Mouse (Mus musculus): ENCODE data around the gene Pde4b.

Pde4b gene

GRCm38 (mm10) chr4:102623789-102624611, 536.7 kb downstream of the Pde4b start:
- no peak for DNase-seq

GRCm38 (mm10) chr4:102624937-102625336, 537.6 kb downstream of the Pde4b start:
- DNase-seq: no peak

GRCm38 (mm10) chr4:102627799-102628198, 540.5 kb downstream of the Pde4b start:
- no peak for DNase-seq

- no peak for DNase-seq
Measured at GRCm38 (mm10) chr4:102629621-102630020, 542.3 kb downstream of the Pde4b start.

GRCm38 (mm10) chr4:102630261-102630660, 542.9 kb downstream of the Pde4b start:
- DNase-seq: no peak

GRCm38 (mm10) chr4:102631624-102632023, 544.3 kb downstream of the Pde4b start:
- DNase-seq: no peak

GRCm38 (mm10) chr4:102633241-102633640, 545.9 kb downstream of the Pde4b start:
- DNase-seq: no peak

GRCm38 (mm10) chr4:102635258-102635657, 547.9 kb downstream of the Pde4b start:
- no peak for DNase-seq

GRCm38 (mm10) chr4:102635944-102636343, 548.6 kb downstream of the Pde4b start:
- DNase-seq: no peak

- no peak for DNase-seq
Measured at GRCm38 (mm10) chr4:102637348-102637910, 550.1 kb downstream of the Pde4b start.

GRCm38 (mm10) chr4:102640942-102641341, 553.6 kb downstream of the Pde4b start:
- DNase-seq: no peak

GRCm38 (mm10) chr4:102644062-102644461, 556.7 kb downstream of the Pde4b start:
- DNase-seq: no peak

GRCm38 (mm10) chr4:102647056-102647455, 559.7 kb downstream of the Pde4b start:
- no peak for DNase-seq

- no peak for DNase-seq
Measured at GRCm38 (mm10) chr4:102655331-102655730, 568.0 kb downstream of the Pde4b start.

- peak in 1 of 2 experiments; percentile 14 for DNase-seq
Measured at GRCm38 (mm10) chr4:102656494-102657036, 569.2 kb downstream of the Pde4b start.
